Mouse (Mus musculus) stomach, embryonic 14.5 days (tissue): ENCODE results near the gene Olfr601. TPM values are rescaled to one million over a fixed set of nuclear protein-coding genes. Genes with fewer than 3 reads are reported as not detected.
"Not testable (repeated sequence)": the region's sequence is repeated elsewhere in the genome, so short reads cannot be mapped to it uniquely, and the experiment has no call there.

Experiments used
- ATAC-seq: fragments of 200-750 bp; cut with Nextera tagmentation; 2 replicates; pipeline ENCODE4 v1.8.0; 2017; ENCODE audit warnings: low read depth, moderate TSS enrichment; ENCODE audit not compliant: insufficient number of reproducible peaks, insufficient read depth, low FRiP score
- H3K27ac ChIP-seq: fragments of 300-500 bp; sonication (generic); 2 replicates; pipeline ENCODE4 v1.5.1; 2014; ENCODE audit warnings: mild to moderate bottlenecking, low read length, moderate library complexity, mixed read lengths
- H3K27me3 ChIP-seq: fragments of 300-500 bp; sonication (generic); 2 replicates; pipeline ENCODE4 v1.6.1; 2014; ENCODE audit warnings: low read length, control low read depth, mixed read lengths; ENCODE audit not compliant: control insufficient read depth, insufficient read depth
- H3K36me3 ChIP-seq: fragments of 300-500 bp; sonication (generic); 2 replicates; pipeline ENCODE4 v1.6.1; 2014; ENCODE audit warnings: mild to moderate bottlenecking, control low read depth, low read length, moderate library complexity, mixed read lengths; ENCODE audit not compliant: control insufficient read depth, insufficient read depth
- H3K4me1 ChIP-seq: fragments of 300-500 bp; sonication (generic); 2 replicates; pipeline ENCODE4 v1.6.1; 2014; ENCODE audit warnings: low read length, control low read depth, mixed read lengths; ENCODE audit not compliant: control insufficient read depth, insufficient read depth
- H3K4me2 ChIP-seq: fragments of 300-500 bp; sonication (generic); replicated peaks from 2 replicates; pipeline ENCODE4 v1.6.1; 2014; ENCODE audit warnings: low read depth, low read length, control low read depth
- H3K4me3 ChIP-seq: fragments of 300-500 bp; sonication (generic); 2 replicates; pipeline ENCODE4 v1.5.1; 2014; ENCODE audit warnings: low read depth, low read length, control low read depth
- H3K9ac ChIP-seq: fragments of 300-500 bp; sonication (generic); replicated peaks from 2 replicates; pipeline ENCODE4 v1.6.1; 2014; ENCODE audit warnings: low read depth, mild to moderate bottlenecking, control low read depth, low read length, moderate library complexity, mixed read lengths
- H3K9me3 ChIP-seq: fragments of 300-500 bp; sonication (generic); 2 replicates; pipeline ENCODE4 v1.6.1; 2016; ENCODE audit warnings: low read depth, low read length, control low read depth; ENCODE audit not compliant: control insufficient read depth
- WGBS: fragments of 180-500 bp; shearing (Covaris S2); extraction: QIAGEN DNeasy Blood & Tissue Kit; methylation state at CpG from one replicate; pipeline ENCODE4 v1.1.7; 2014; 5-methylcytosine and 5-hydroxymethylcytosine counted together
- polyA plus RNA-seq: library from polyadenylated mRNA; unstranded; fragments of >200 nt; fragmentation: Nextera tagmentation; extraction: Ambion mirVana; gene quantifications from 2 replicates; pipeline ENCODE4 v1.2.1, GENCODE M21; 2014

Olfr601 gene
- polyA plus RNA-seq: not detected in 2 replicates

GRCm38 (mm10) chr7:103362555-103362954 lies at the start of gene Olfr601:
Olfr601 (minus strand) TSS chr7:103362655.
- H3K27me3 ChIP-seq: no peaks in the 10 kb centered on the region
- no peak within 1 kb of the TSS for H3K4me3 ChIP-seq
- H3K9ac ChIP-seq: no peak within 1 kb of the TSS
- no peak within 1 kb of the TSS for H3K27ac ChIP-seq
- H3K36me3 ChIP-seq: no peaks in the 10 kb centered on the region
- WGBS: 85% methylated on average over 1 of the region's 1 CpGs
- H3K4me2 ChIP-seq: no peak within 1 kb of the TSS
- H3K4me1 ChIP-seq: no peaks in the 10 kb centered on the region
- no peaks in the 10 kb centered on the region for H3K9me3 ChIP-seq
- no peak for ATAC-seq

DNA sequence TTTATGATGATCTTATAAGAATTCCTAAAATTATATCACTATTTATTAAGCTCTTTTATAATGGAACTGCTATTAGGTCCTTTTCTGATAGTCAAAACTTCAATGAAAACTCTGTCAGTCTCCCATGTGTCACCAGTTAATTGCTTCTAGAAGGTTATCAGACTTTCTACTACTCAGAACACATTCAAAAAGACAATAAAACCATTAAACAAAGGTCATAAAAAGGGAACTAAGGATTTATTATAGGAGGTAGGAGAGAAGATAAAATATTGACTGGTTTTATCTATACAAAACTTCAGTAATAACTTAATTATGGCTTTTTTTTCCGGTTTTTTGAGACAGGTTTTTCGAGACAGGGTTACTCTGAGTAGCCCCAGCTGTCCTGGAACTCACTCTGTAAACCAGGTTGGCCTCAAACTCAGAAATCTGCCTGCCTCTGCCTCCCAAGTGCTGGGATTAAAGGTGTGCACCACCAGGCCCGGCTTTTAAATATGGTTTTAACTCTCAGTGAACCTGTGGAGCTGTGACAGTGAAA lies 44.1 kb upstream of the Olfr601 start:
- WGBS: 66% methylated on average over 3 of the region's 3 CpGs
- not testable (repeated sequence) for ATAC-seq

GRCm38 (mm10) chr7:103398981-103399380 lies 36.5 kb upstream of the Olfr601 start:
- Histone ChIP-seq H3K4me3 (no peak overlapping the region), H3K4me2 (no peak overlapping the region), H3K9me3 (no peaks in the 10 kb centered on the region), H3K27me3 (no peaks in the 10 kb centered on the region), H3K27ac (no peak overlapping the region), H3K9ac (no peak overlapping the region), H3K4me1 (no peaks in the 10 kb centered on the region), H3K36me3 (no peaks in the 10 kb centered on the region)
- 19% methylated on average over 1 of the region's 1 CpGs for WGBS
- ATAC-seq: no peak

More for the DNA sequence above, 44.1 kb upstream of the Olfr601 start:
- H3K9me3 ChIP-seq, H3K36me3 ChIP-seq, H3K4me3 ChIP-seq, H3K4me2 ChIP-seq, H3K27ac ChIP-seq, H3K4me1 ChIP-seq, H3K9ac ChIP-seq, H3K27me3 ChIP-seq: not testable (repeated sequence)

GRCm38 (mm10) chr7:103397758-103398157 lies 35.3 kb upstream of the Olfr601 start:
- no peak for ATAC-seq
- H3K4me1 ChIP-seq: no peaks in the 10 kb centered on the region
- H3K27ac ChIP-seq: no peak overlapping the region
- no peak overlapping the region for H3K9ac ChIP-seq
- no peaks in the 10 kb centered on the region for H3K27me3 ChIP-seq
- no peaks in the 10 kb centered on the region for H3K36me3 ChIP-seq
- no peaks in the 10 kb centered on the region for H3K9me3 ChIP-seq
- H3K4me2 ChIP-seq: no peak overlapping the region
- H3K4me3 ChIP-seq: no peak overlapping the region

- Histone ChIP-seq H3K4me2 (no peak within 1 kb of the TSS), H3K4me3 (no peak within 1 kb of the TSS), H3K27me3 (no peaks in the 10 kb centered on the region), H3K4me1 (no peaks in the 10 kb centered on the region), H3K27ac (no peak within 1 kb of the TSS), H3K9me3 (no peaks in the 10 kb centered on the region), H3K36me3 (no peaks in the 10 kb centered on the region), H3K9ac (no peak within 1 kb of the TSS)
- no peak for ATAC-seq
Measured at GRCm38 (mm10) chr7:103386077-103386476, 23.6 kb upstream of the Olfr601 start, which contains the start of gene Olfr603. Olfr603 (minus strand) TSS chr7:103386177.

DNA sequence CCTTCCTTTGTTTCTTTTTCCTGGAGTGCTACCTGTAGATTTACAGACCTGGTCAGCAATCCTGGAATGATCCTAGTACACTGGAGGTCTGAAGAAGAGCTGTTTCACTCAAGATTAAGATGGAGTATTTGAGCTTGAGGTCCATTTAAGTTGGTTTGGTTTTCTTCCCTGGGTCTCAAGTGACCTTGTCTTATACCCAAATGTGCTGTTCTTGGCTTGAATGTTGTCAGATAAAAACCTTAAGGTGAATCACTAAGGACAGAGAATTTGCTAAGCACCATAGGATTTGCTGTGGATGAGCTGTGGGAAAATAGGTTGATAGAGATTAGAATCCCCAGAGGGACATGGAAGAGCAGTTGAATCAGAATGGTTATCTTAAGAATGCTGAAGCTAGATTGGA lies 12.9 kb downstream of the Olfr601 start, which contains the start of gene Olfr600:
Gene Olfr600, minus strand, starts transcription at position 101 of the 400 bp plus-strand sequence.
- H3K4me3 ChIP-seq: no peak within 1 kb of the TSS
- no peaks in the 10 kb centered on the region for H3K36me3 ChIP-seq
- no peaks in the 10 kb centered on the region for H3K27me3 ChIP-seq
- no peak within 1 kb of the TSS for H3K27ac ChIP-seq
- no peaks in the 10 kb centered on the region for H3K4me1 ChIP-seq
- H3K9ac ChIP-seq: no peak within 1 kb of the TSS
- ATAC-seq: no peak
- no peaks in the 10 kb centered on the region for H3K9me3 ChIP-seq
- H3K4me2 ChIP-seq: no peak within 1 kb of the TSS

GRCm38 (mm10) chr7:103335617-103336016 lies 26.8 kb downstream of the Olfr601 start, which contains the start of gene Olfr599:
Olfr599 (plus strand) TSS chr7:103335917.
- 91% methylated on average over 1 of the region's 1 CpGs for WGBS
- Histone ChIP-seq H3K9me3 (no peaks in the 10 kb centered on the region), H3K4me3 (no peak within 1 kb of the TSS), H3K27me3 (no peaks in the 10 kb centered on the region), H3K36me3 (no peaks in the 10 kb centered on the region), H3K27ac (no peak within 1 kb of the TSS), H3K4me2 (no peak within 1 kb of the TSS), H3K9ac (no peak within 1 kb of the TSS), H3K4me1 (no peaks in the 10 kb centered on the region)
- no peak for ATAC-seq

DNA sequence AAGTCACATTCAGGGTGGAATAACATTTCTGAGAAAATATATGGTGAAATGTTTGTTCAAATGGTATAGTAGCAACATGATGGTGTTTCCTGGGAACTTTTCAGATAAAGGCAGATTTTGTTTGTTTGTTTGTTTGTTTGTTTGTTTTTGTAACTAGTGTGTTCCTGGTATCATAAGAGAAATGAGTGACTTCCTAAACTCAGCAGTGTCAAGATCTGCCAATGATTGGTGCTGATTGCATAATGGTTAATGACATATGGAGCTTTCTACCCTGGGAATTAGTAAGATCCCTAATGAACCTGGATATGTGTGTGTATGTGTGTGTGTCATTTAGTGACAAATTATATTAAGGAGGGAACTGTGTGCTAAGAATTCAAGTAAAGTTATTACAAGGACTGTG lies 39.2 kb downstream of the Olfr601 start, which contains the start of gene Olfr598:
Gene Olfr598, plus strand, starts transcription at position 301 of the 400 bp plus-strand sequence.
- Histone ChIP-seq H3K27ac (no peak within 1 kb of the TSS), H3K27me3 (no peaks in the 10 kb centered on the region), H3K4me3 (no peak within 1 kb of the TSS)

GRCm38 (mm10) chr7:103316015-103316414 lies 46.4 kb downstream of the Olfr601 start, which contains the start of gene Olfr597:
Olfr597 (plus strand) TSS chr7:103316315.
- not testable (repeated sequence) for H3K4me3 ChIP-seq, H3K36me3 ChIP-seq, H3K4me2 ChIP-seq, H3K9ac ChIP-seq, H3K27ac ChIP-seq, H3K27me3 ChIP-seq, H3K4me1 ChIP-seq, H3K9me3 ChIP-seq, ATAC-seq
- WGBS: 87% methylated on average over 2 of the region's 2 CpGs

More for the DNA sequence above, 39.2 kb downstream of the Olfr601 start, which contains the start of gene Olfr598:
- Histone ChIP-seq H3K4me1 (no peaks in the 10 kb centered on the region), H3K9me3 (no peaks in the 10 kb centered on the region), H3K9ac (no peak within 1 kb of the TSS), H3K36me3 (no peaks in the 10 kb centered on the region), H3K4me2 (no peak within 1 kb of the TSS)
- no peak for ATAC-seq
